Mouse (Mus musculus) limb, embryonic 13.5 days (tissue): Measurements from ENCODE around the gene Cxcr6. TPM values are rescaled to one million over a fixed set of nuclear protein-coding genes. Genes with fewer than 3 reads are reported as not detected.

Experiments
- ATAC-seq: fragments of 200-750 bp; cut with Nextera tagmentation; 2 replicates; pipeline ENCODE4 v1.8.0; 2017; ENCODE audit warnings: low read depth, moderate number of reproducible peaks, moderate TSS enrichment; ENCODE audit not compliant: low FRiP score
- H3K27ac ChIP-seq: fragments of 300-500 bp; sonication (generic); 2 replicates; pipeline ENCODE4 v1.5.1; 2015; ENCODE audit warnings: inconsistent platforms, mild to moderate bottlenecking, moderate library complexity
- H3K27me3 ChIP-seq: fragments of 300-500 bp; sonication (generic); 2 replicates; pipeline ENCODE4 v1.6.1; 2015; ENCODE audit warnings: mild to moderate bottlenecking, inconsistent platforms
- H3K36me3 ChIP-seq: fragments of 300-500 bp; sonication (generic); 2 replicates; pipeline ENCODE4 v1.6.1; 2015; ENCODE audit warnings: inconsistent platforms, mild to moderate bottlenecking, moderate library complexity
- H3K4me1 ChIP-seq: fragments of 300-500 bp; sonication (generic); 2 replicates; pipeline ENCODE4 v1.6.1; 2015; ENCODE audit warnings: inconsistent platforms
- H3K4me2 ChIP-seq: fragments of 300-500 bp; sonication (generic); replicated peaks from 2 replicates; pipeline ENCODE4 v1.6.1; 2015; ENCODE audit warnings: inconsistent platforms, mild to moderate bottlenecking, moderate library complexity
- H3K4me3 ChIP-seq: fragments of 300-500 bp; sonication (generic); 2 replicates; pipeline ENCODE4 v1.5.1; 2015; ENCODE audit warnings: moderate library complexity, mild to moderate bottlenecking, inconsistent platforms
- H3K9ac ChIP-seq: fragments of 300-500 bp; sonication (generic); 2 replicates; pipeline ENCODE4 v1.6.1; 2015; ENCODE audit warnings: mild to moderate bottlenecking, inconsistent platforms
- H3K9me3 ChIP-seq: fragments of 300-500 bp; sonication (generic); 2 replicates; pipeline ENCODE4 v1.6.1; 2016; ENCODE audit warnings: inconsistent platforms
- WGBS: fragments of 180-500 bp; shearing (Covaris S2); methylation state at CpG from one replicate; pipeline ENCODE4 v1.1.7; 2015; 5-methylcytosine and 5-hydroxymethylcytosine counted together
- polyA plus RNA-seq: library from polyadenylated mRNA; unstranded; fragments of >200 nt; fragmentation: Nextera tagmentation; extraction: Ambion mirVana; gene quantifications from 2 replicates; pipeline ENCODE4 v1.2.1, GENCODE M21; 2015

Gene Cxcr6
- polyA plus RNA-seq, 1 experiment from 2014 or later: 0.17 TPM

GRCm38 (mm10) chr9:123856836-123857235 lies 50.6 kb downstream of the Cxcr6 start:
- no peaks in the 10 kb centered on the region for H3K9me3 ChIP-seq
- H3K36me3 ChIP-seq: no peaks in the 10 kb centered on the region
- no peak overlapping the region for H3K9ac ChIP-seq
- no peaks in the 10 kb centered on the region for H3K4me1 ChIP-seq
- H3K4me2 ChIP-seq: no peak overlapping the region
- no peak overlapping the region for H3K27ac ChIP-seq
- 93% methylated on average over 2 of the region's 2 CpGs for WGBS
- H3K27me3 ChIP-seq: no peaks in the 10 kb centered on the region
- no peak for ATAC-seq
- no peak overlapping the region for H3K4me3 ChIP-seq

Other genes with a start within 250 kb of the Cxcr6 start
- 0.13 and 0.28 TPM in 2 replicates for gene Slc6a20b, start 173.9 kb upstream of the Cxcr6 start, polyA plus RNA-seq
- 0.10 and 0.13 TPM in 2 replicates for gene Ccr9, start 128.0 kb upstream of the Cxcr6 start, polyA plus RNA-seq
- gene Slc6a20a, start 127.6 kb upstream of the Cxcr6 start, polyA plus RNA-seq: not detected in 2 replicates
- 62.4 and 68.7 TPM in 2 replicates for gene Lztfl1, start 88.8 kb upstream of the Cxcr6 start, polyA plus RNA-seq
- 16.4 and 16.9 TPM in 2 replicates for gene Fyco1, start 45.4 kb downstream of the Cxcr6 start, polyA plus RNA-seq
- gene Xcr1, start 55.6 kb downstream of the Cxcr6 start, polyA plus RNA-seq: not detected in 2 replicates
- gene Ccr1, start 162.2 kb downstream of the Cxcr6 start, polyA plus RNA-seq: 2.2 and 2.6 TPM in 2 replicates
- gene Ccr1l1, start 171.9 kb downstream of the Cxcr6 start, polyA plus RNA-seq: not detected in 2 replicates
- 0.08 and 0.14 TPM in 2 replicates for gene Ccr3, start 215.5 kb downstream of the Cxcr6 start, polyA plus RNA-seq